Mouse (Mus musculus) heart, embryonic 15.5 days (tissue): Measurements from ENCODE around the gene Ftcd. TPM values are rescaled to one million over a fixed set of nuclear protein-coding genes. Genes with fewer than 3 reads are reported as not detected.

Source experiments
- ATAC-seq: fragments of 200-750 bp; cut with Nextera tagmentation; replicated peaks from 2 replicates; pipeline ENCODE4 v1.8.0; 2017; ENCODE audit warnings: low read depth, moderate TSS enrichment; ENCODE audit not compliant: insufficient number of reproducible peaks, insufficient read depth, low FRiP score
- H3K27ac ChIP-seq: fragments of 300-500 bp; sonication (generic); 2 replicates; pipeline ENCODE4 v1.5.1; 2015; ENCODE audit warnings: mild to moderate bottlenecking, inconsistent platforms
- H3K27me3 ChIP-seq: fragments of 300-500 bp; sonication (generic); 2 replicates; pipeline ENCODE4 v1.6.1; 2015; ENCODE audit warnings: inconsistent platforms
- H3K36me3 ChIP-seq: fragments of 300-500 bp; sonication (generic); 2 replicates; pipeline ENCODE4 v1.6.1; 2015; ENCODE audit warnings: mild to moderate bottlenecking, inconsistent platforms
- H3K4me1 ChIP-seq: fragments of 300-500 bp; sonication (generic); replicated peaks from 2 replicates; pipeline ENCODE4 v1.6.1; 2015; ENCODE audit warnings: inconsistent platforms
- H3K4me2 ChIP-seq: fragments of 300-500 bp; sonication (generic); 2 replicates; pipeline ENCODE4 v1.6.1; 2015; ENCODE audit warnings: inconsistent platforms, mild to moderate bottlenecking, moderate library complexity
- H3K4me3 ChIP-seq: fragments of 300-500 bp; sonication (generic); 2 replicates; pipeline ENCODE4 v1.5.1; 2015; ENCODE audit warnings: mild to moderate bottlenecking, inconsistent platforms
- H3K9ac ChIP-seq: fragments of 300-500 bp; sonication (generic); 2 replicates; pipeline ENCODE4 v1.6.1; 2015; ENCODE audit warnings: mild to moderate bottlenecking, inconsistent platforms
- H3K9me3 ChIP-seq: fragments of 300-500 bp; sonication (generic); replicated peaks from 2 replicates; pipeline ENCODE4 v1.6.1; 2016; ENCODE audit warnings: inconsistent platforms
- WGBS: fragments of 180-500 bp; shearing (Covaris S2); methylation state at CpG from one replicate; pipeline ENCODE4 v1.1.7; 2015; ENCODE audit warnings: mixed read lengths; 5-methylcytosine and 5-hydroxymethylcytosine counted together
- polyA plus RNA-seq: library from polyadenylated mRNA; unstranded; fragments of >200 nt; fragmentation: Nextera tagmentation; extraction: Ambion mirVana; gene quantifications from 2 replicates; pipeline ENCODE4 v1.2.1, GENCODE M21; 2015

Ftcd gene
- polyA plus RNA-seq, 1 experiment from 2014 or later = 3.5 TPM

GRCm38 (mm10) chr10:76612473-76612872, 37.0 kb downstream of the Ftcd start:
- WGBS = 47% methylated on average over 7 of the region's 7 CpGs
- Histone ChIP-seq H3K4me1 (no peaks in the 10 kb centered on the region; the same call in 1 of the 2 replicates), H3K36me3 (peaks cover 58% of the 10 kb centered on the region), H3K4me3 (no peak overlapping the region), H3K4me2 (no peak overlapping the region), H3K27ac (peak overlapping the region; percentile 18; the same call in 1 of the 2 replicates), H3K9ac (no peak overlapping the region), H3K27me3 (no peaks in the 10 kb centered on the region), H3K9me3 (no peaks in the 10 kb centered on the region)
- ATAC-seq = no peak

GRCm38 (mm10) chr10:76622411-76622810, 47.0 kb downstream of the Ftcd start:
- no peaks in the 10 kb centered on the region for H3K27me3 ChIP-seq
- H3K4me2 ChIP-seq = peak overlapping the region; percentile 73
- WGBS = 70% methylated on average over 4 of the region's 4 CpGs
- peak overlapping the region; percentile 75 for H3K9ac ChIP-seq
- peak overlapping the region; percentile 65 for H3K4me3 ChIP-seq
- H3K27ac ChIP-seq = peak overlapping the region; percentile 71; the same call in 1 of the 2 replicates
- H3K36me3 ChIP-seq = no peaks in the 10 kb centered on the region
- H3K4me1 ChIP-seq = peaks cover 14% of the 10 kb centered on the region
- ATAC-seq = no peak
- H3K9me3 ChIP-seq = no peaks in the 10 kb centered on the region

- H3K27me3 ChIP-seq = no peaks in the 10 kb centered on the region
- H3K4me1 ChIP-seq = peaks cover 14% of the 10 kb centered on the region
- 4% methylated on average over 30 of the region's 31 CpGs for WGBS
- peak within 1 kb of the TSS; percentile 71 for H3K27ac ChIP-seq
- ATAC-seq = peak; percentile 90
- H3K4me2 ChIP-seq = peak within 1 kb of the TSS; percentile 73
- H3K9ac ChIP-seq = peak within 1 kb of the TSS; percentile 75
- no peaks in the 10 kb centered on the region for H3K36me3 ChIP-seq
- no peaks in the 10 kb centered on the region for H3K9me3 ChIP-seq
- peak within 1 kb of the TSS; percentile 65 for H3K4me3 ChIP-seq
Observed at GRCm38 (mm10) chr10:76622928-76623680, 47.7 kb downstream of the Ftcd start, which contains the start of gene Col6a2. Col6a2 (minus strand) TSS chr10:76623630.

GRCm38 (mm10) chr10:76623734-76624133, 48.3 kb downstream of the Ftcd start:
- Histone ChIP-seq H3K27me3 (no peaks in the 10 kb centered on the region), H3K9ac (0 out of 2 replicates have a peak overlapping the region, but pooled peaks have one; percentile 75), H3K4me2 (peak overlapping the region; percentile 73), H3K27ac (peak overlapping the region; percentile 54), H3K36me3 (no peaks in the 10 kb centered on the region), H3K4me3 (peak overlapping the region; percentile 65), H3K4me1 (peaks cover 14% of the 10 kb centered on the region), H3K9me3 (no peaks in the 10 kb centered on the region)
- no peak for ATAC-seq
- WGBS = 18% methylated on average over 7 of the region's 7 CpGs

DNA sequence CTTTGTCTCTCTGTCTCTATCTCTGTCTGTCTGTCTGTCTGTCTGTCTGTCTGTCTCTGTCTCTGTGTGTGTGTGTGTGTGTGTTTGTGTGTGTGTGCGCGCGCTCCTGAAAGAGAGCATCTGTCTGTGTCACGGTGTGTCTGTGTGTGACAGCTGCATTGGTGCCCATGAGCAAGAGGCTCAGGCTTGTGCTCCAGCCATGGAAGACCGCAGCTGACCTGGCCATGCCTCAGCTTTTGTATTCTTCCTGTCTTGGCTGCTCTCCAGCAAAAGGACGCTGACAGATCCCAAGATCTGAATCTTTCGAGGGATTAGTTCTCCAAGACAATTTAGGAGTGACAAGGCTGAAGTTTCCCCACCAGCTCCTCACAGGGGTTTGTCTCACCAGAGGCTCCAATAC, 49.5 kb downstream of the Ftcd start:
- Histone ChIP-seq H3K9me3 (no peaks in the 10 kb centered on the region), H3K9ac (no peak overlapping the region), H3K27me3 (no peaks in the 10 kb centered on the region), H3K27ac (no peak overlapping the region), H3K4me1 (peaks cover 14% of the 10 kb centered on the region), H3K36me3 (no peaks in the 10 kb centered on the region), H3K4me3 (no peak overlapping the region), H3K4me2 (no peak overlapping the region)
- ATAC-seq = no peak
- WGBS = 66% methylated on average over 7 of the region's 7 CpGs

- H3K4me1 ChIP-seq = peaks cover 6% of the 10 kb centered on the region
- no peak overlapping the region for H3K27ac ChIP-seq
- H3K4me3 ChIP-seq = no peak overlapping the region
- no peaks in the 10 kb centered on the region for H3K36me3 ChIP-seq
- H3K27me3 ChIP-seq = no peaks in the 10 kb centered on the region
- 67% methylated on average over 5 of the region's 5 CpGs for WGBS
- no peaks in the 10 kb centered on the region for H3K9me3 ChIP-seq
- no peak for ATAC-seq
- H3K9ac ChIP-seq = no peak overlapping the region
- H3K4me2 ChIP-seq = no peak overlapping the region
Observed at GRCm38 (mm10) chr10:76627714-76628113, 52.3 kb downstream of the Ftcd start.

DNA sequence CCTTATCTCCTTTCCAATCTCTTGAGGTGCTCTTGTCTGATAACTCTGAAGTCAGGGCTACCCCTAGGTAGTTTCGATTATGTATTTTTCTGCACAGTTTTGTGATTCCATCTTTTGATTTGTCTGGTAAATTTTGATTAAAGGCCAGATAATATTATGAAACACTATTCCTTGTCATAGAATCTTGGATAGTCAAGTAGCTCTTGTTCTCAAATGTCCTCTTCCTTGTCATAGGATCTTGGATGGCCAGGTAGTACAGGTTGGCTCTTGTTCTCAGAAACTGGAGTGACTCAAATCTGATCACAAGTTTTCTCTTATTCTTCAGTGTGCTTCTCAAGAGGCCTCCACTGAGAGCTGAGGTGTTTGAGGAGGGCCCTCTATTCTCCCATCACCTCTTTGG, 55.2 kb downstream of the Ftcd start:
- H3K4me1 ChIP-seq = peaks cover 21% of the 10 kb centered on the region
- ATAC-seq = no peak
- 89% methylated on average over 1 of the region's 1 CpGs for WGBS
- H3K4me2 ChIP-seq = no peak overlapping the region
- H3K27me3 ChIP-seq = no peaks in the 10 kb centered on the region
- H3K27ac ChIP-seq = no peak overlapping the region
- no peak overlapping the region for H3K4me3 ChIP-seq
- no peak overlapping the region for H3K9ac ChIP-seq
- no peaks in the 10 kb centered on the region for H3K36me3 ChIP-seq
- no peaks in the 10 kb centered on the region for H3K9me3 ChIP-seq

- WGBS = 66% methylated on average over 8 of the region's 8 CpGs
- Histone ChIP-seq H3K4me3 (no peak overlapping the region), H3K36me3 (no peaks in the 10 kb centered on the region), H3K4me1 (peaks cover 26% of the 10 kb centered on the region), H3K9me3 (no peaks in the 10 kb centered on the region), H3K4me2 (no peak overlapping the region), H3K9ac (no peak overlapping the region), H3K27ac (peak overlapping the region; percentile 8; the same call in 1 of the 2 replicates), H3K27me3 (no peaks in the 10 kb centered on the region)
- no peak for ATAC-seq
Observed at GRCm38 (mm10) chr10:76632630-76633029, 57.2 kb downstream of the Ftcd start.

GRCm38 (mm10) chr10:76634094-76634571, 58.7 kb downstream of the Ftcd start:
- no peak overlapping the region for H3K4me2 ChIP-seq
- H3K27ac ChIP-seq = peak overlapping the region; percentile 4; the same call in 1 of the 2 replicates
- H3K4me3 ChIP-seq = no peak overlapping the region
- ATAC-seq = no peak
- no peaks in the 10 kb centered on the region for H3K27me3 ChIP-seq
- H3K36me3 ChIP-seq = no peaks in the 10 kb centered on the region
- peaks cover 26% of the 10 kb centered on the region for H3K4me1 ChIP-seq
- WGBS = 47% methylated on average over 7 of the region's 7 CpGs
- no peak overlapping the region for H3K9ac ChIP-seq
- H3K9me3 ChIP-seq = no peaks in the 10 kb centered on the region

GRCm38 (mm10) chr10:76634584-76634983, 59.1 kb downstream of the Ftcd start:
- Histone ChIP-seq H3K4me3 (no peak overlapping the region), H3K9me3 (no peaks in the 10 kb centered on the region), H3K27me3 (no peaks in the 10 kb centered on the region), H3K4me2 (no peak overlapping the region), H3K4me1 (peaks cover 26% of the 10 kb centered on the region), H3K9ac (no peak overlapping the region), H3K36me3 (no peaks in the 10 kb centered on the region), H3K27ac (peak overlapping the region; percentile 4; the same call in 1 of the 2 replicates)
- ATAC-seq = no peak
- 64% methylated on average over 5 of the region's 5 CpGs for WGBS

GRCm38 (mm10) chr10:76636026-76636425, 60.6 kb downstream of the Ftcd start:
- Histone ChIP-seq H3K4me1 (peaks cover 26% of the 10 kb centered on the region), H3K4me3 (no peak overlapping the region), H3K27me3 (no peaks in the 10 kb centered on the region), H3K9me3 (no peaks in the 10 kb centered on the region), H3K27ac (peak overlapping the region; percentile 32; the same call in 1 of the 2 replicates), H3K36me3 (no peaks in the 10 kb centered on the region), H3K9ac (no peak overlapping the region), H3K4me2 (no peak overlapping the region)
- peak; percentile 51; the same call in 1 of the 2 replicates for ATAC-seq
- WGBS = 63% methylated on average over 3 of the region's 3 CpGs
